Mouse (Mus musculus) testis, adult 2 months (tissue): Measurements from ENCODE around the gene Dnm3. TPM values are rescaled to one million over a fixed set of nuclear protein-coding genes. Genes with fewer than 3 reads are reported as not detected.

Experiments used
- H3K27ac ChIP-seq: fragments of 200-500 bp; 2 replicates; pipeline ENCODE4 v1.5.1; 2012; ENCODE audit warnings: low read depth, low read length; ENCODE audit not compliant: control insufficient read depth, insufficient read depth
- H3K27me3 ChIP-seq: fragments of 200-500 bp; 2 replicates; pipeline ENCODE4 v1.6.1; 2012; ENCODE audit warnings: mild to moderate bottlenecking, low read length, moderate library complexity; ENCODE audit not compliant: control insufficient read depth, insufficient read depth
- H3K36me3 ChIP-seq: fragments of 200-500 bp; 2 replicates; pipeline ENCODE4 v1.6.1; 2012; ENCODE audit warnings: mild to moderate bottlenecking, low read length; ENCODE audit not compliant: control insufficient read depth, insufficient read depth
- H3K4me1 ChIP-seq: fragments of 200-500 bp; 2 replicates; pipeline ENCODE4 v1.6.1; 2012; ENCODE audit warnings: low read length; ENCODE audit not compliant: control insufficient read depth, insufficient read depth
- H3K4me3 ChIP-seq: fragments of 200-500 bp; 2 replicates; pipeline ENCODE4 v1.5.1; 2012; ENCODE audit warnings: low read depth, mild to moderate bottlenecking, low read length, moderate library complexity, mixed read lengths; ENCODE audit not compliant: control insufficient read depth
- CTCF ChIP-seq: fragments of 200-500 bp; IDR thresholded peaks from 2 replicates; pipeline ENCODE4 v1.5.1; 2012; ENCODE audit warnings: low read depth, mild to moderate bottlenecking, inconsistent platforms, low read length, moderate library complexity; ENCODE audit not compliant: control insufficient read depth, insufficient read depth, insufficient replicate concordance
- POLR2A ChIP-seq: fragments of 200-500 bp; IDR thresholded peaks from 2 replicates; pipeline ENCODE4 v1.6.1; 2012; ENCODE audit warnings: low read depth, mild to moderate bottlenecking, inconsistent platforms, low read length, moderate library complexity; ENCODE audit not compliant: control insufficient read depth
- polyA plus RNA-seq: library from polyadenylated mRNA; depleted of rRNA; stranded (reverse); fragments of >200 nt; gene quantifications from 2 replicates; pipeline ENCODE4 v1.2.3, GENCODE M21; 2012

The Dnm3 gene
- polyA plus RNA-seq, 1 experiment, result 13.8 TPM

- TF ChIP-seq POLR2A, result no peak
- TF ChIP-seq CTCF, result no peak
- peaks cover 2% of the 10 kb centered on the region for H3K4me1 ChIP-seq
- no peaks in the 10 kb centered on the region for H3K36me3 ChIP-seq
- no peaks in the 10 kb centered on the region for H3K27me3 ChIP-seq
- H3K27ac ChIP-seq, result peak overlapping the region; percentile 54; the same call in 1 of the 2 replicates
- no peak overlapping the region for H3K4me3 ChIP-seq
These were observed 477.9 kb downstream of the Dnm3 start for GRCm38 (mm10) chr1:161999882-162000371.

- TF ChIP-seq POLR2A (no peak), CTCF (no peak)
- Histone ChIP-seq H3K27ac (no peak overlapping the region; the same call in 1 of the 2 replicates), H3K4me1 (peaks cover 2% of the 10 kb centered on the region), H3K27me3 (no peaks in the 10 kb centered on the region), H3K36me3 (no peaks in the 10 kb centered on the region), H3K4me3 (no peak overlapping the region)
These were observed 478.5 kb downstream of the Dnm3 start for GRCm38 (mm10) chr1:161999338-161999737.

GRCm38 (mm10) chr1:161998781-161999180 lies 479.1 kb downstream of the Dnm3 start:
- H3K27ac ChIP-seq, result no peak overlapping the region
- no peak for TF ChIP-seq CTCF
- TF ChIP-seq POLR2A, result no peak
- H3K4me3 ChIP-seq, result no peak overlapping the region
- H3K4me1 ChIP-seq, result peaks cover 2% of the 10 kb centered on the region
- no peaks in the 10 kb centered on the region for H3K36me3 ChIP-seq
- no peaks in the 10 kb centered on the region for H3K27me3 ChIP-seq

GRCm38 (mm10) chr1:161992389-161992788 lies 485.4 kb downstream of the Dnm3 start:
- no peak for TF ChIP-seq POLR2A
- no peak for TF ChIP-seq CTCF
- Histone ChIP-seq H3K36me3 (no peaks in the 10 kb centered on the region), H3K4me3 (no peak overlapping the region), H3K27me3 (no peaks in the 10 kb centered on the region), H3K27ac (no peak overlapping the region), H3K4me1 (no peaks in the 10 kb centered on the region)

GRCm38 (mm10) chr1:161991846-161992245 lies 486.0 kb downstream of the Dnm3 start:
- Histone ChIP-seq H3K36me3 (no peaks in the 10 kb centered on the region), H3K4me3 (no peak overlapping the region), H3K4me1 (no peaks in the 10 kb centered on the region), H3K27ac (no peak overlapping the region), H3K27me3 (no peaks in the 10 kb centered on the region)
- TF ChIP-seq POLR2A, result no peak
- no peak for TF ChIP-seq CTCF

- TF ChIP-seq CTCF, result no peak
- no peak for TF ChIP-seq POLR2A
- Histone ChIP-seq H3K4me3 (no peak overlapping the region), H3K27me3 (no peaks in the 10 kb centered on the region), H3K27ac (no peak overlapping the region), H3K4me1 (no peaks in the 10 kb centered on the region), H3K36me3 (no peaks in the 10 kb centered on the region)
These were observed 486.9 kb downstream of the Dnm3 start for GRCm38 (mm10) chr1:161990684-161991578.

GRCm38 (mm10) chr1:161983979-161984566 lies 493.8 kb downstream of the Dnm3 start:
- no peak overlapping the region for H3K27ac ChIP-seq
- no peaks in the 10 kb centered on the region for H3K36me3 ChIP-seq
- H3K4me1 ChIP-seq, result no peaks in the 10 kb centered on the region
- no peak overlapping the region for H3K4me3 ChIP-seq
- no peaks in the 10 kb centered on the region for H3K27me3 ChIP-seq
- TF ChIP-seq CTCF, result no peak
- no peak for TF ChIP-seq POLR2A
